Comparison of ENCODE assay signal across 11 mouse cellular contexts in genomic region chr3:141476670-141477069, GRCm38 (mm10). TPM values are rescaled to one million over a fixed set of nuclear protein-coding genes. Genes with fewer than 3 reads are reported as not detected.
DNase-seq lines count a peak whose midpoint lies in the region; ATAC-seq and TF ChIP-seq lines count a peak whose summit lies in the region.
"Had no signal": no experiment of that assay in that cellular context is flagged by ENCODE, and none has a peak within 500 bp of the region (broad histone marks: within the 10 kb centered on the region; RNA-seq: fewer than 3 reads in every experiment).

No protein-coding gene starts in this region.

- WGBS in hindbrain, embryonic 12.5 days = 22% methylated on average over 3 of the region's 3 CpGs

- no peak overlapping the region for H3K27ac ChIP-seq in hindbrain, embryonic 12.5 days
- no peak overlapping the region for H3K27ac ChIP-seq in gastrocnemius, adult 2 months
- H3K27ac ChIP-seq: embryonic facial prominence, embryonic 13.5 days had no signal

- no peak for TF ChIP-seq CTCF in gastrocnemius, adult 2 months (IDR thresholded peaks at IDR 0.05)

- no peak overlapping the region for H3K4me2 ChIP-seq in hindbrain, embryonic 12.5 days (replicated peaks)
- H3K4me2 ChIP-seq: embryonic facial prominence, embryonic 13.5 days; intestine, embryonic 15.5 days had no signal

- peaks cover 6% of the 10 kb centered on the region; the same call in 1 of the 2 replicates for H3K4me1 ChIP-seq in hindbrain, embryonic 12.5 days
- H3K4me1 ChIP-seq: intestine, embryonic 15.5 days had no signal

- ATAC-seq in hindbrain, embryonic 12.5 days (ENCODE audit: low FRiP score) = peak; percentile 78
- no peak for ATAC-seq in megakaryocyte progenitor cell, adult 5-6 weeks (replicated peaks; ENCODE audit: poor library complexity)

- peak; percentile 63 for DNase-seq in layer of hippocampus, adult 9-11 months
- DNase-seq in layer of hippocampus, adult 18-20 months (ENCODE audit: low spot score in 2 of 2) = no peak
- DNase-seq in embryo, embryonic 10.5 days (ENCODE audit: low spot score) = peak; percentile 77
- DNase-seq in kidney, postnatal 36 days = peak; percentile 61 to 65
- DNase-seq in gastrocnemius, adult 2 months = no peak
- DNase-seq: gastrocnemius, postnatal 10 days had no signal

- H3K4me3 ChIP-seq in hindbrain, embryonic 12.5 days = no peak overlapping the region
- no peak overlapping the region for H3K4me3 ChIP-seq in gastrocnemius, adult 2 months
- H3K4me3 ChIP-seq: embryonic facial prominence, embryonic 13.5 days; intestine, embryonic 15.5 days had no signal

- no peaks in the 10 kb centered on the region for H3K27me3 ChIP-seq in hindbrain, embryonic 12.5 days
- H3K27me3 ChIP-seq: embryonic facial prominence, embryonic 13.5 days; intestine, embryonic 15.5 days had no signal

- H3K36me3 ChIP-seq in hindbrain, embryonic 12.5 days = no peaks in the 10 kb centered on the region
- H3K36me3 ChIP-seq: embryonic facial prominence, embryonic 13.5 days; intestine, embryonic 15.5 days had no signal

- intact Hi-C loops in gastrocnemius, adult 2 months (cut with DNase I) = no loop called here

- H3K9me3 ChIP-seq in hindbrain, embryonic 12.5 days (replicated peaks) = no peaks in the 10 kb centered on the region
- H3K9me3 ChIP-seq: embryonic facial prominence, embryonic 13.5 days; intestine, embryonic 15.5 days had no signal

- H3K9ac ChIP-seq in hindbrain, embryonic 12.5 days = no peak overlapping the region
- H3K9ac ChIP-seq: embryonic facial prominence, embryonic 13.5 days; intestine, embryonic 15.5 days had no signal

RNA-seq across cellular contexts. Expression of gene Unc5c, which starts 11.7 kb away (rescaled TPM):
- 10 to 100 TPM; 40.6 to 44.4 TPM for total RNA-seq in layer of hippocampus, adult 18-20 months (2021)
- polyA plus RNA-seq in hindbrain, embryonic 12.5 days (2016; fragmentation: Nextera tagmentation; extraction: Ambion mirVana) = 21.5 and 21.7 TPM in 2 replicates
- not detected in 2 replicates for total RNA-seq in megakaryocyte progenitor cell, adult 5-6 weeks (2015)
- total RNA-seq in megakaryocyte progenitor cell, adult 5-6 weeks (2017) = not detected in 2 replicates
- total RNA-seq in gastrocnemius, adult 2 months (2021) = not detected
- total RNA-seq: liver, adult 2 months had no signal
- polyA plus RNA-seq: liver, adult 2 months had no signal

Comparison
In these comparisons a context has a peak if more than half of its experiments do, and no peak if none do; other contexts are left out.
1. DNase-seq: peak in layer of hippocampus, adult 9-11 months (single experiment), embryo, embryonic 10.5 days (single experiment) and kidney, postnatal 36 days (2 of 2); none in layer of hippocampus, adult 18-20 months (0 of 2) and gastrocnemius, adult 2 months (single experiment).
2. RNA of gene Unc5c, which starts 11.7 kb away (total RNA-seq): 40.6 to 44.4 TPM in layer of hippocampus, adult 18-20 months; not detected in megakaryocyte progenitor cell, adult 5-6 weeks and not detected in gastrocnemius, adult 2 months; every median in the first group is over 10 times any median in the second.